Comparison of ENCODE assay signal across 12 mouse cellular contexts in the genomic region with DNA sequence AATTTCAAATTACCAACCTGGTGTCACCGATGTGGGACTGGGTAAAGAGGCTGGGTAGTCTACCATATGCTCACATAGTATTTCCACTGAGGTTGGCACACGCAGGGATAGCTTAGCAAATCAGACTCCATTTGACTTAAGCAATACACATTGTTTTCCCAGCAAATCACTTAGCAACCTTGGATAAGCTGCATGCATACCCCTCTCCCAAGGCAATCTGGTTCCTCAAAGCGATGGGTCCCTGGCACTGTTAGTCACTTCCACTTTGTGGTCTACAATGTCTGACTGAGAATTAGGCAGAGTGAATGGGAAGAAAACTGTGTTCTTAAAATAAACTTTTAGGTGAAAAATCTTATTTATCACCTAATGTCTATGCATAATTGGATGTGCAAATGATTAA.
"Had no signal": no experiment of that assay in that cellular context is flagged by ENCODE, and none has a peak within 500 bp of the region (broad histone marks: within the 10 kb centered on the region; RNA-seq: fewer than 3 reads in every experiment).

No protein-coding gene starts in this region.

- H3K27ac ChIP-seq: layer of hippocampus, adult 2 months; limb, embryonic 15.5 days; liver, embryonic 12.5 days; midbrain, embryonic 13.5 days; neural tube, embryonic 15.5 days; stomach, postnatal 0 days had no signal

- H3K27me3 ChIP-seq: limb, embryonic 15.5 days; liver, embryonic 12.5 days; midbrain, embryonic 13.5 days; neural tube, embryonic 15.5 days had no signal

- H3K4me2 ChIP-seq: limb, embryonic 15.5 days; liver, embryonic 12.5 days; lung, embryonic 14.5 days; midbrain, embryonic 13.5 days; neural tube, embryonic 15.5 days had no signal

- H3K9ac ChIP-seq: limb, embryonic 15.5 days; liver, embryonic 12.5 days; lung, embryonic 14.5 days; midbrain, embryonic 13.5 days; neural tube, embryonic 15.5 days had no signal

- ATAC-seq: liver, embryonic 12.5 days; midbrain, embryonic 13.5 days had no signal

- H3K4me3 ChIP-seq: layer of hippocampus, adult 2 months; limb, embryonic 15.5 days; liver, embryonic 12.5 days; midbrain, embryonic 13.5 days; myocyte; neural tube, embryonic 15.5 days had no signal

- DNase-seq: kidney, postnatal 10 days; lung, postnatal 10 days; lung, postnatal 4 days; thymus, postnatal 14 days had no signal

- H3K36me3 ChIP-seq: limb, embryonic 15.5 days; liver, embryonic 12.5 days; midbrain, embryonic 13.5 days; neural tube, embryonic 15.5 days had no signal

- H3K9me3 ChIP-seq: limb, embryonic 15.5 days; liver, embryonic 12.5 days; midbrain, embryonic 13.5 days; neural tube, embryonic 15.5 days had no signal
